Mouse (Mus musculus) mature B cell (primary cell): ENCODE data around the gene Idua.
"Not testable (repeated sequence)": the region's sequence is repeated elsewhere in the genome, so short reads cannot be mapped to it uniquely, and the experiment has no call there.

Source experiments
- in situ Hi-C: fragments of 300-500 bp; cut with MboI; formaldehyde crosslinking; loops from 2 replicates; pipeline ENCODE4 v1.14.3; 2019

Idua gene

DNA sequence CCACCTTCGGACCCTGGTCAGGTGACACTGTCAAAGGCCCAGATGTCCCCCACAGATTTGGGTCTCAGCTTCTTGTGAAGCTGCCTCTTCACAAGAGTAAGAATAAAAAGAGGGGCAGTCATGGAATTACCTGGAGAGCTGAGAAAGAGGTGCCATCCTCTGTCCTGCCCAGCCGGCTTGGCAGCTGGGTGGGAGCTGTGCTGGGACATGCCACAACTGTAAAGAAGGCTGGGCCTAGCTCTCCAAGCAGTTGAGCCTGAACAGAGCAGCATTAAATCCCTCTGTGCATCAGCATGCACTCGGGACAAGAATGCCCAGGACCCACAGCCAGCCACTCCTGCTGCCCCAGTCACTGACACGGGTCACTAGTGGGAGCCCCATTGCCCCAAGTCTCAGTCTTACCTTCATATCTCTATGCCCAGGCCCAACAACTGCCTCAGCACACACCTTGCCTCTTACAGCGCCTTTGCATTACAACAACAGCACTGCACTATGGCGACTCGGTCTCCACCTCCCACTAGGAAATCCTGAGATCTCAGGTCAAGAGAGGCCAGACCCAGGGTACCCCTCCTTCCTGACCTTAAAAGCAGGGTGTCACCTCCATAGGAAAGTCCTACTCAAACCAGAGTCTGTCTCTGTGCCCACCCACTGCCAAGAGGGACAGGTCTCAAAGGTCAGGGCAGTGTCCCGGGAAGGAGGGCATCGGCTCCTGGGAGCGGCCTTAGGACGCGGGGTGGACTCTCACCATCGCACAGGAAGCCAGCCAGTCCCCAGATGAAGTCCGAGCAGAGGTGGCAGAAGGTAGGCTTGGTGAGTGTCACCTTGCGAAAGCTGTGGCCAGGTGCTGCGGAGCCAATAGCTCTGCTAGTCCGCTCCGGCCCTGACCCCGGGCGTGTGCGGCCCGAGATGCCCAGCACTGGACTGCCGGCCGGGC, at the start of gene Idua:
TSS of gene Idua (plus strand) at position 634 of the 934 bp plus-strand sequence.
- in situ Hi-C loops = no loop called here

DNA sequence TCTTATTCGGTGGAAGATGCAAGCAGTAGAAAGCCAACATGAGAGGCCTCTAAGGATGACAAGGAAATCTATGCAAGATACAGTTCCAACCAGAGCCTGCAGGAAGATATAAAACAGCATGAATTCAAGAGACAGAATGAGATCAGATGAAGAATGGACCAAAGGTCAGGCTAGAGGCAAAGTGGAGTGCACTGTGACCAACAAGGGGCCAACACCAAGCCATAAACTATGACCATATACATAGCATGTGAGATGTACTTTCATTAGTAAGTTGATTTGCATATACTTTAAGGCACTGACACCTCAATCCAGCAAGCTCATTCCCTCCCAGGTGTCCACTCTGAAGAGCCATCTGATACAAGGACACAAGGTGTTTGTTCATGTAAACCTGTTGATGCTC, 49.7 kb upstream of the Idua start:
- in situ Hi-C loops = no loop called here

DNA sequence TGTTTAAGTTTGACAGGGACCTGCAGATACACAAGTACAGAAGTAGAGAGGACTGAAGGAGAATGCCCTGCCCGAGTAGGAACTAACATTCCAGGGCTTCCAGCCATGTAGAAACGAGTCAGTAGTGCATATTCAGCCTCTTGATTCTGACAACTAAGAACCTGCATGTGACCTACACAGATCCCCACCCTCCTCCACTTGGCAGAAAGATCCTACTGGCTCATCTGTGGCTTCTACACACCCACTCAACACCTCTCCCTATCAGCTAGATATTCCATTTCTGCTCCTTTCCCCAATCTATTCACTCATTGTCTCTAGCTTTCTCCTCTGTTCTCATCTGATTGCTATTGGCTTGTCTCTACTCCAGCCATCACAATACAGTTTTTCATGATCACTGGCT, 38.3 kb upstream of the Idua start:
- in situ Hi-C loops = no loop called here

DNA sequence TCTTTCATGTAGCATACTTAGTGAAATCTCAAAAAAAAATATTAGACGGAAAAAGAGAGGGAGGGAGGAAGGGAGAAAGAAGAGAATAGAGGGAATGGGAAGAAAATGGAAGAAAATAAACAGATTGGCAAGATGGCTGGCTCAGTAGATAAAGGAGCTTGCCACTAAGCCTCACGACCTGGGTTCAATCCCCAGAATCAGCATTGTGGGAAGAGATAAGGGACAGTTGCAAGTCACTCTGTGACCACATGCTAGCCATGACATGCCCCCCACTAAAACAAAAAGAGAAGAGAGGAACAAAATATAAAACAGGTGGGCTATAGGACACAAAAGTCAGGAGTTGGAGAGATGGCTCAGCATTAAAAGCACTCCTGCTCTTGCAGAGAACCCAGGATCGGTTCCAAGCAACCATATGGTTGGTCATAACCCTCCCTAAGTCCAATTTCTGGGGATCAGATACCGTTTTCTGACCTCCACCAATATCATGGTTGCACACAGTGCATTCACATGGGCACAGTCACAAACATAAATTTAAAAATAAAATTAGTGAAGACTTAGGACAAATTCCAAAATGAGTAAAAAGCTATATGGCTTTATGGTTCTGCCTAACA, 34.0 kb upstream of the Idua start:
- in situ Hi-C loops = no loop called here

DNA sequence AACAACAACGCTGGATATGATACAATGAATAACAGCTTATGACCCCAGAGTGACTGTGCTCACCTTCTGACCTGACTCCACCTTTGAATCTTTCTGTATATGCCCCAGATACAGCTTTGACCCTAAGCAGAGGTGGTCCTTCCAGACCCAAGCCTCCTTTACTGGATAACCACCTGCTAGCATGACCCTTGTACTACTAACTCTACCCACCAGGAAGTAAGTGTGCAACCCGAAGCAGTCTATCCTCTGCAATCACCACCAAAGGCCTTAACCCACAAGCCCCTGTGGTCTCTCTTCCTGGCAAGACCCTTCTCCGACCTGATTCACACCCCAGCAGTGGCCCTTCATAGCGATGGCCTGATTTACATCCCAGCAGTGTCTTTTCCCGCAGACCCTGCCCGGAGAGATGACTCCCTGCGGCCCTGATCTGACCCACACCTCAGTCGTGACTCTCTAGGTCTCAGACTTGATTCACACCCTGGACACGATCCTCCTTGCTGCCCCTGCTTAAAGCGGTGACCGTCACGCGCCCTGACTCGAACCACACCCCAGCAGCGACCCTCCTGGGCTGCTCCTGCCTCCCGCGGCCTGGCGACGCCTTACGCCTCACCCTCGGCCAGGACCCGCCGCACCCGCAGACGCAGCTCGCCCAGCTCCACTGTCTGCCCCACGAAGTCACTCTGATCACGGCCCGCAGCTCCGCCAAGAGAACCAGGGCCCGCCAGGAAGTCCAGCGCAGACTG, 31.1 kb upstream of the Idua start:
- in situ Hi-C loops = no loop called here

DNA sequence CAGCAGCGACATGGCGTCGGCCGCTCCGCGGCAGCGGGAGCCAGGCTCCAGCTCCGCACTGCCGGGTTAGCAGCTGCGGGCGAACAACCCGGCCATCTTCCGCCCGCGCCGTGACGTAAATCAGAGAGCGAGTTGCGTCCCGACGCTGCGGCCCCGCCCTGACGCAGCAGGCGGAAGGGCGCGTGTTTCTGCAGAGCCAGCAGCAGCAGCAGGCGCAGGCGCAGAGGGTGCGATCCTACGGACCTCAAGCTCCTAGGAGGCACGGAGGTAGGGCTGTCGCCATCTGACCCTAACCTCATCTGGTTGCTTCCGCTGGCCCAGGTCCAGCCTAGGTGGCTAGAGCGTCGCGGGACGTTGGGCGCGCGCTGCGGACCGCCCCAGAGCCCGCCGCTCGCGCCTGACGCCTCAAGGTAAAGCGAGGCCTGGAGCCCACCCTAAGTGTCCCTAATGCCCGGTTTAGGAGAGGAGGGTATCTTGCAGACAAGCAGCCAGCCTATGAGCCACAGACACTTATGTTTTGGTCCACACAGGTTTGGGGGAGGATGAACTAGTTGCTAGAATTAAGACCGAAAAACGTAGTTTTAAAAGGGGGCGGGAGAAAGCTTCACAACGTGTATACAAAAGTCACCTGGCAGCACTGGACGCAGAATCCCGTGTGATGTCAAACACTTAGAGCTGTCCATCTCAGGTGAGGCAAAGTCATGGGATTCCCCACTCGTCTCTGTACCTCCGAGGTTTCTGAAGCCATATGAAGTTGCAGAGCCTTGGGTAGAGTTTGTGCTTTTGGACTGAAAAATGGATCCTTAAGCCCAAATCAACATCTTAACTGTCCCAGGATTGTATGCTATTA, 30.3 kb upstream of the Idua start, which contains the start of the genes Gak and Tmem175:
TSS of gene Gak (minus strand) at position 122 of the 850 bp plus-strand sequence.
TSS of gene Tmem175 (plus strand) at position 137 of the 850 bp plus-strand sequence.
- in situ Hi-C loops = no loop called here

DNA sequence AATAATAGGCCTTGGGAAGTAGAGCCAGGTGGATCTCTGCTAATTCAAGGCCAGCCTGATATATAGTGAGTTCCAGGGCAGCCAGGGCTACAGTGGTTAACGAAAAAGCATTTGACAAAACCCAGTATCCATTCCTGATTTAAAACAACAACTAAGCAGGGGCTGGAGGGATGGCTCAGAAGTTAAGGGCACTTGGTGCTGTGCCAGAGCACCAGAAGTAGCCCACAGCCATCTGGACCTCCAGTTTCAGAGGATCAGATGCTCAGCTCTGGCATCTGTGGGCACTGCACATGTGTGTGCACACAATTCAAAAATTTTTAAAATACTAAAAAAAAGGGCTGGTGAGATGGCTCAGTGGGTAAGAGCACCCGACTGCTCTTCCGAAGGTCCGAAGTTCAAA, 26.5 kb upstream of the Idua start:
- in situ Hi-C loops = no loop called here

DNA sequence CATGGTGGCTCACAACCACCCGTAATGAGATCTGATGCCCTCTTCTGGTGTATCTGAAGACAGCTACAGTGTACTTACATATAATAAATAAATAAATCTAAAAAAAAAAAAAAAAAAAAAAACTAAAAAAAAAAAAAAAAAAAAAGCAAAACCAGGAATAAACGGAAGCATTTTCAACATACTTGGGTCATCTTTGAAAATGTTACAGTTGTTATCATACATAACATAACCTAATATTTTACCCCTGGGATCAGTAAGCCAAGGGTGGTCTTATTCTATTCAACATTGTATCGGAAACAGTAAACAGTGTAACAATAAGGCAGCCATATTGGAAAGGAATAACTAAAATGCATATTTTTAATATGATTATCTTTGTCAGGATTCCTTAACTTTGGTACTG, 26.0 kb upstream of the Idua start:
- in situ Hi-C loops = not testable (repeated sequence)

DNA sequence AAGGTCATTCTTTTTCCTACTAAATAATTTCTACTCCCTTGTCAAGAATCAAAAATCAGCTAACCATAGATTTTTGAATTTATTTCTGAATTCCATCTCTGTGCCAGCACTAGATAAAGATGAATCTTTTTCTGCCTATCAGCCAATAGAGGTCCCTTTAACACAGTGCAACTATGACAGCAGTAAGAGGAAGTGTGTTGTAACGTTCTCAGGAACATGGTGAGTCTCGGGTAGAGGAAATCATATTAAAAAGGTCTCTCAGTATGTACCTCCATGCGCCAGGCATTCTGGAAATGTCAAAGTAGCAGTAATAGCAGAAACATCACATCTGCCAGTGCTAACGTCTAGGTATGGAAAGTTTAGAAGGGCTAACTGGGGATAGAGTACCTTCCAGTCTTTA, 24.0 kb upstream of the Idua start:
- in situ Hi-C loops = no loop called here

DNA sequence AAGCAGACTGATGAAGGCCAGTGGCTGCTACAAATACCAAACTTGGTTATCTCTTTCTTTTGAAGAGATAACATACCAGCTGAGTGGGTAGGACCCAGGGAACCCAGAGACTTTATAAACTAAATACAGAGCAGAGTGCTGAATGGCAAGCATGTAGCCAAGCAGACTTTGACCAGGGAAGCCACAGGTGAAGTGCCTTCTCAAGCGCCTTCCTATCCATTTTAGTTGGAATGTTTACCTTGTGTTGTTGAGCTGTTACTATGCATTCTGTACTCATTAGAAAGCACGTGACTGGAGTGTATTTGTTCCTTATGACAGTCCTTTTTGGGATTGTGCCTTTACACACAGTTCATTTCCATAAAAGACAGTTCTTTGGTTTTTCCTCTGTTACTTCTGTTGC, 16.5 kb upstream of the Idua start:
- in situ Hi-C loops = no loop called here

DNA sequence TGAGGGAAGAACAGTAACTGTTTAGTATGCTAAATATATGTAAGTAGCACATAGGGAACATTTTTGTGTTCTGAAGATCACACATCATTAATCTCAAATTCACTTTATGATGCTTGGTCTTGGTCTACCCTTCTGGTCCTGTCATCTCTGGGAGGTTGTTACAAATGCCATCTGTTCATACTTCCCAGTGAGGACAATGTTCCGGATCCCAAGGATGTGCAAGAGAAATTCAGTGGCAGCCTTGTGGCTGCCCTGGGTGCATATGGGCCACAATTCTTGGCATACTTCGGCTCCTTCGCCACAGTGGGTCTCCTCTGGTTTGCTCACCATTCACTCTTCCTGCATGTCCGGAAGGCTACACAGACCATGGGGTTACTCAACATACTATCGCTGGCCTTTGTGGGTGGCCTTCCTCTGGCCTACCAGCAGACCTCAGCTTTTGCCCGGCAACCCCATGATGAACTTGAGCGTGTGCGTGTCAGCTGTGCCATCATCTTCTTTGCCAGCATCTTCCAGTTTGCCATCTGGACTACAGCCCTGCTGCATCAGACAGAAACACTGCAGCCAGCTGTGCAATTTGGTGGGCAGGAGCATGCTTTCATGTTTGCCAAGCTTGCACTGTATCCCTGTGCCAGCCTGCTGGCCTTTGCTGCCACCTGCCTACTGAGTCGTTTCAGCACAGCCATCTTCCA, 14.3 kb upstream of the Idua start:
- in situ Hi-C loops = no loop called here

DNA sequence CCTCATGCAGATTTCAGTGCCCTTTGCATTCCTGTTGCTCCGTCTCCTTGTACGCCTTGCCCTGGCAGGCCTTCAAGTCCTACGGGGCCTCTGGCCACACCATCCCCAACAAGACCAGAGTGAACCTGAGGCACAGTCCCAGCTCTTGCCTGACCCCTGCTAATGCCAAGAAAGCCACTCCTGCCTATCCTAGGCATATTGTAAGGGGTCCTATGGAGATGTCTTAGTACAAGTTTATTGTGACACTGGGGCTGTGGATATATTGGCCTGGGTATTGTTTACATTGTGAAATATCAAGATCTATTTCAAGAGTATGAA, 13.8 kb upstream of the Idua start:
- in situ Hi-C loops = no loop called here

DNA sequence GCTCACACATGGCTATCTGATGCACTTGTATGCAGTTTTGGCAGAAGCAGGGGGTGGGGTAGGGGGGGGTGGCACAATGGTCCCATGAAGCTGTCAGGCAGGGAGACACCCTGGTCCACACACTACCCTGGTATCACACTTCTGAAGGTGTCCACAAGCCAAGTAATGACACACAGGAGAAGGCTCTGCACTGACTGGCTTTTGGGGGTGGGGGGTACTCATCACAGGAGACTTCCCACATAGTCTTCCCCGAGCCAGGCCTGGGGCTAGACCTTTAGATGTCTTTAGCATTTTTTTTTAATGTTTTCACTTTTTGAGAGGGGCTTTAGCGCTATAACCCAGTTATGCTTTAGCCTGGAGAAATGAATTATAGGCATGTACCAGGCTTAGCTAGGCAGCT, 12.8 kb upstream of the Idua start:
- in situ Hi-C loops = no loop called here

DNA sequence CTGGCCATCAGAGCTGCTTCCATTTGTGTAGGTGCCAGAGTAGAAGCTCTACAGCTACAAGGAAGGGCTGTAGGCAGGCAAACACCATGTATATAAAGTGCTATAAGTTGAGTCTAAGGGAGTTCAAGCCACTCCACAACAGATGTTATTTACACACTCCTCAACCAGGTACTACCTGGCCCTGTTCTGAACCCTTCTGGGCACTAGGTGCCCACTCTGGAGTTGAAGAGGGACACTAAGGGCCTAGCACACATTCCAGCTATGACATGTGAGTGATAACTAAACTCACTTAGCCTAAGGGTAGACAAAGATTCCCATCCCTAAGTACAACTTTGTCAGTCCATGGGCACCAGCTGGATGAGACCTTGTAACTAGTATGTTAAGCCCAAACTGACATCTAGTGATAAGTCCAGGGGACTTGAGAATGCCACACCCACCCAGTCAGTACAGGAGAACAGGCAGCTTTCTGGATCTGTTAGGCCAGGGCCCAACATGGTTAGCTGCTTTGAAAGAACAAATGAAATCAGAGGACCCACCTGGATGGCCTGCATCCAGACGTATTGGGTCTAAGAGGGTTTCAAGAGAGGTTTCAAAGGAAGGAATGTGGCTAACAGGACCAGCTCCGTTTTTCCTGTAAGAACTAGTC, 12.2 kb upstream of the Idua start:
- in situ Hi-C loops = no loop called here

DNA sequence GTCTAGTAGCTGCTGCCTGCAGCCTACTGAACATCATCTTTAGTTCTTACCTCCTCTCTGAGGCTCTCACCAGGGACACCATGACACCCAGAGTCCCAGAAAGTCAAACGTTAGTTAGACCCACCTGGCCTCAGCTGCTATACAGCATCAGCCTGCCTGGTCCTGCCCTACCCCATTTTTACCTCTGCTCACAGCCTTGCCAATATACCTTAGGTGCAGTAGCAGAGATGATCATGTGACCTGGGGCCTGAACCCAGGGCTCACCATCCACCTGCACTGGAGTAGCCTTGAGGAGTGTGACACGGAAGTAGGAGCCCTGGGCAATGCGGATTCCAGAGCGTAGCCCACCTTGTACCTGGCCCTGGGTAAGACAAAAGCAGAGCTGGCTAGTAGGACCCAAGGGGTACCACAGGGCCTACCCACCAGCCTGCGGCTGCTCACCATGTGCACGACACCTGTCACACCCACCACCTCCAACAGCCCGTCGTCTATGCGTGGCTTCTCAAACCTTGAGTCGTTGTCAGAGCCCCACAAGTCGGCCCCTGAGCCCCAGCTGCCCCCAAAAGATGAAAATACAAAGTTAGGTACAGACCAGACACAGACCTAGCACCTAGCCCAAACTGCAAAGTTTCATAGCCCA, 11.1 kb upstream of the Idua start:
- in situ Hi-C loops = no loop called here

DNA sequence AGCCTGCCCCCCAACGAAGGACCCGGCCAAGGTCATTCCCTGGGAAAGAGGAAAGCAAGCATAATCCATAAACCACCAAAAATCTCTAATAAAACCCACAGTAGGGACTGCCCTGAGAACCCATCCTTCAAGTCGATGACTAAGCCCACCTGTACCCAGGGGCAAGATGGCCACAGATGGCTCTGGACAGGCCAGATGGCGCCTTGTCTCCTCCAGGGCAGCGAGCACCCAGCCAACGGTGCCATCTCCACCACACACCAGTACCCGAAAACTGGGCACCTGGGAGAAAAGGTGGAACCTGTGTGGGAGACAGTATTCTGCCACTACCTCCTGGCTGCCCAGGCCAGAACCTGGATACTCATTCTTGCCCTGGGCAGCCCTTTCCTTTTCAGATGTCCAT, 9.8 kb upstream of the Idua start:
- in situ Hi-C loops = no loop called here

DNA sequence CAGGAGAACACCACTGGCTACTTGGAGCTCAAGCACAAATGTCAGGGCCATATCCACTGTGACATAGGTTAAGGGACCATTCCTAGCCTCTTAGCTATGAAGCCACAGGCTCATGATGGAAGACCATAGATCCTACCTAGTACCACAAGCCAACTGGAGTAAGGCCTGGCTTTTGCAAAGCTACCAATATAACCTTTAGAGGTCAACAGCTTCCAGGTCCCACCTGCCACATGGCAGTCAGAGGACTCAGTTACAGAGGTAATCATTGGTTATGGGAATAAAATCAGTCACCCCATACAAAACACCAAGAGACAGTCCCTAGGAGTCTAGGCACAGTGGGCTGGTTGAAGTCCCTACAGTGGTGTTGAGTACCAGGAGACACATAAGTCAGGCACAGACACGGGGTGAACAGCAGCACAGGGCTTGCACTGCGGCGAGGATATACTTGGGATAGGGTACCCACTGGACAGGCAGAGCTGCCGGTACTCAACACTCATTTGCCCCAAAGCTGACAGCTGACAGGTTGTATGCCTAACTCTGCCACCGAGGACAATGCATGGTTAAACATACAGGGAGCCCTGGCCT, 8.9 kb upstream of the Idua start:
- in situ Hi-C loops = no loop called here

DNA sequence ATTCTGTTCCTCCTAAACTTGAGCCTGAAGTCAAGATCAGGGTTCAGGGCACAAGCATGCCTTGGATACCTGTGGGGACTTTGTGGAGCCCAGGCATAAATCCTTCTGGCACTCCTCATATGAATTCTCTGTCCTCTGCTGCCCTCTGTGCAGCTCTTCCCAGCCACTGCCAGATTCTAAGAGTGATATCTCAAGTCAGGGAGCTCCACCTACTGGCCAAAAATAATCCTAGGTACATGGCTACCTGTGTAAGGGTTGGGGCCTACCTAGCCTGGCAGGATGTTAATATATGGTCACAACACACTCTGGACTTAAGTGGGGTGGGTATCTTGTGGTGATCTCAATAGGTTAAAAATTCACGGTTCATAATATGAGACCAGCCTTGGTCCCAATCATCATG, 8.3 kb upstream of the Idua start:
- in situ Hi-C loops = no loop called here

DNA sequence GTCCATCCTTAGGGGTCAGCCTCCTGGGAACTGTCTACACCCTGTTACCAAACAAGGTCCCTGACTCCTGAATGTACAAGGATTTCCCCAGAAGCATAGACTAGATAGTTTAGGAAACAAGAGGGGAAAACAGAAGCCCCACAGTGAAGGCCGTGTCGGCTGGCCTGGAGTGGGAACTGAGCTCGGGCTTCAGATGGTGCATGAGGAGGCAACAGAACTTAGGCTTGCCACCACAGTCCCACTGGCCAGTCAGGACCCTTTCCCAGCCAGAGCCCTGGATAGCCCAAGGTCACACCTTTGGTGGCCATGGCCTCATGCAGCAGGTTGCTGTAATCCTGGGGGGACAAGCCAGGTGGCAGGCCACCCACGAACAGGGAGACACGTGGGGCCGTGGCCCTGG, 6.8 kb upstream of the Idua start:
- in situ Hi-C loops = no loop called here

DNA sequence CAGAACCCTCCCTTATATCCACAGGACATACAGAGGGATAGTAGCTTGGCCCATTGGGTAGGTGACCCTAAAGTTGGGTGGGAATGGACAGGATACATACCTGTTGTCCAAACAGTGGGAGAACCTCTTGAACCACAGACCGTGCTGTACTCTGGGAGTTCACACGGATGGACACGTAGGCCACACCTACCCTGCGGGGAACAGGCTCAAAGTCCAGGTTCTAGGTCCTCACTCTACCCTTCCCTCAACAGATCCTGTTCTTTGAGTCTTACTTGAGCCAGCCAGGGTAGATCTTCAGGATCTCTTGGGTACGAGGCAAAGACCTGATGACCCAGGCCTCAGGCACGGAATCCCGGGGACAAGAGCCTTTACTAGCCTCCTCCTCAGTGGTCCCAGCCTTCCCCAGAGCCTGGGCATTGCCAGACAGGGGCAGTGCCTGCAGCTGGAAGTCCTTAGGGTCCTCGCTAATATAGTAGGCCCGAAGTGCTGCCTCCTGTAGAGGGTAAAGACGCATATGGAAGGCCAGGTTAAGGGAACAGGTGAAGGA, 5.6 kb upstream of the Idua start:
- in situ Hi-C loops = no loop called here
